Mouse (Mus musculus) embryonic facial prominence, embryonic 11.5 days (tissue): Measurements from ENCODE around the gene Mrvi1. TPM values are rescaled to one million over a fixed set of nuclear protein-coding genes. Genes with fewer than 3 reads are reported as not detected.

Source experiments
- ATAC-seq: fragments of 200-750 bp; cut with Nextera tagmentation; replicated peaks from 2 replicates; pipeline ENCODE4 v1.8.0; 2017; ENCODE audit warnings: low read depth; ENCODE audit not compliant: insufficient number of reproducible peaks, low FRiP score, low TSS enrichment
- DNase-seq: peaks from one replicate; pipeline ENCODE4 v3.0.0-alpha.2; 2015; ENCODE audit warnings: low spot score
- H3K27ac ChIP-seq: fragments of 300-500 bp; sonication (generic); replicated peaks from 2 replicates; pipeline ENCODE4 v1.5.1; 2014; ENCODE audit warnings: mild to moderate bottlenecking, low read depth, low read length, control low read depth
- H3K27me3 ChIP-seq: fragments of 300-500 bp; sonication (generic); 2 replicates; pipeline ENCODE4 v1.6.1; 2014; ENCODE audit warnings: mild to moderate bottlenecking, low read length, moderate library complexity, mixed read lengths; ENCODE audit not compliant: control insufficient read depth, insufficient read depth
- H3K36me3 ChIP-seq: fragments of 300-500 bp; sonication (generic); replicated peaks from 2 replicates; pipeline ENCODE4 v1.6.1; 2014; ENCODE audit warnings: low read depth, mild to moderate bottlenecking, low read length, moderate library complexity, mixed read lengths; ENCODE audit not compliant: control insufficient read depth, insufficient read depth
- H3K4me1 ChIP-seq: fragments of 300-500 bp; sonication (generic); 2 replicates; pipeline ENCODE4 v1.6.1; 2014; ENCODE audit warnings: low read length, mixed read lengths; ENCODE audit not compliant: control insufficient read depth, insufficient read depth
- H3K4me2 ChIP-seq: fragments of 300-500 bp; sonication (generic); 2 replicates; pipeline ENCODE4 v1.6.1; 2014; ENCODE audit warnings: low read depth, mild to moderate bottlenecking, control low read depth, low read length, moderate library complexity
- H3K4me3 ChIP-seq: fragments of 300-500 bp; sonication (generic); 2 replicates; pipeline ENCODE4 v1.5.1; 2014; ENCODE audit warnings: low read depth, low read length, control low read depth
- H3K9ac ChIP-seq: fragments of 300-500 bp; sonication (generic); replicated peaks from 2 replicates; pipeline ENCODE4 v1.6.1; 2014; ENCODE audit warnings: mild to moderate bottlenecking, control low read depth, low read length
- H3K9me3 ChIP-seq: fragments of 300-500 bp; sonication (generic); replicated peaks from 2 replicates; pipeline ENCODE4 v1.6.1; 2016; ENCODE audit warnings: mild to moderate bottlenecking, low read length, inconsistent platforms, mixed read lengths; ENCODE audit not compliant: control insufficient read depth
- WGBS: fragments of 180-500 bp; shearing (Covaris S2); extraction: QIAGEN DNeasy Blood & Tissue Kit; methylation state at CpG from one replicate; pipeline ENCODE4 v1.1.7; 2014; 5-methylcytosine and 5-hydroxymethylcytosine counted together
- polyA plus RNA-seq: library from polyadenylated mRNA; unstranded; fragments of >200 nt; fragmentation: Nextera tagmentation; extraction: Ambion mirVana; gene quantifications from 2 replicates; pipeline ENCODE4 v1.2.1, GENCODE M21; 2014

Mrvi1 gene
- polyA plus RNA-seq, 1 experiment from 2014 or later: 2.5 TPM

- H3K27me3 ChIP-seq: no peaks in the 10 kb centered on the region
- 84% methylated on average over 5 of the region's 5 CpGs for WGBS
- no peaks in the 10 kb centered on the region for H3K4me1 ChIP-seq
- H3K9me3 ChIP-seq: no peaks in the 10 kb centered on the region
- H3K27ac ChIP-seq: no peak overlapping the region
- no peak for ATAC-seq
- H3K4me3 ChIP-seq: no peak overlapping the region
- H3K36me3 ChIP-seq: no peaks in the 10 kb centered on the region
- DNase-seq: no peak
- H3K9ac ChIP-seq: no peak overlapping the region
- H3K4me2 ChIP-seq: no peak overlapping the region
Measured at GRCm38 (mm10) chr7:110944321-110944720, 37.9 kb downstream of the Mrvi1 start.

- WGBS: 43% methylated on average over 6 of the region's 6 CpGs
- Histone ChIP-seq H3K4me3 (no peak overlapping the region), H3K4me2 (no peak overlapping the region), H3K4me1 (no peaks in the 10 kb centered on the region), H3K36me3 (no peaks in the 10 kb centered on the region), H3K9ac (no peak overlapping the region), H3K9me3 (no peaks in the 10 kb centered on the region), H3K27me3 (no peaks in the 10 kb centered on the region), H3K27ac (no peak overlapping the region)
- DNase-seq: peak; percentile 30
- ATAC-seq: no peak
Measured at GRCm38 (mm10) chr7:110941701-110942530, 40.3 kb downstream of the Mrvi1 start.

- 89% methylated on average over 4 of the region's 4 CpGs for WGBS
- DNase-seq: no peak
- H3K4me1 ChIP-seq: no peaks in the 10 kb centered on the region
- no peak overlapping the region for H3K9ac ChIP-seq
- no peaks in the 10 kb centered on the region for H3K36me3 ChIP-seq
- H3K4me2 ChIP-seq: no peak overlapping the region
- no peak overlapping the region for H3K27ac ChIP-seq
- ATAC-seq: no peak
- no peaks in the 10 kb centered on the region for H3K9me3 ChIP-seq
- no peak overlapping the region for H3K4me3 ChIP-seq
- H3K27me3 ChIP-seq: no peaks in the 10 kb centered on the region
Measured at GRCm38 (mm10) chr7:110941116-110941521, 41.1 kb downstream of the Mrvi1 start.

- Histone ChIP-seq H3K4me2 (no peak overlapping the region), H3K27me3 (no peaks in the 10 kb centered on the region), H3K4me1 (no peaks in the 10 kb centered on the region), H3K9me3 (no peaks in the 10 kb centered on the region), H3K36me3 (no peaks in the 10 kb centered on the region), H3K4me3 (no peak overlapping the region), H3K9ac (no peak overlapping the region), H3K27ac (no peak overlapping the region)
- ATAC-seq: no peak
- WGBS: 90% methylated on average over 6 of the region's 6 CpGs
- no peak for DNase-seq
Measured at GRCm38 (mm10) chr7:110935815-110936762, 46.2 kb downstream of the Mrvi1 start.

- H3K27me3 ChIP-seq: no peaks in the 10 kb centered on the region
- WGBS: 56% methylated on average over 2 of the region's 2 CpGs
- H3K27ac ChIP-seq: no peak overlapping the region
- H3K36me3 ChIP-seq: no peaks in the 10 kb centered on the region
- no peak overlapping the region for H3K4me3 ChIP-seq
- no peak for ATAC-seq
- DNase-seq: no peak
- H3K4me1 ChIP-seq: no peaks in the 10 kb centered on the region
- no peak overlapping the region for H3K4me2 ChIP-seq
- H3K9me3 ChIP-seq: no peaks in the 10 kb centered on the region
- H3K9ac ChIP-seq: no peak overlapping the region
Measured at GRCm38 (mm10) chr7:110933999-110934398, 48.3 kb downstream of the Mrvi1 start.

- H3K4me2 ChIP-seq: no peak overlapping the region
- H3K4me1 ChIP-seq: no peaks in the 10 kb centered on the region
- H3K9ac ChIP-seq: no peak overlapping the region
- H3K9me3 ChIP-seq: no peaks in the 10 kb centered on the region
- 87% methylated on average over 3 of the region's 3 CpGs for WGBS
- H3K36me3 ChIP-seq: no peaks in the 10 kb centered on the region
- ATAC-seq (no peak), DNase-seq (no peak)
- no peak overlapping the region for H3K27ac ChIP-seq
- no peaks in the 10 kb centered on the region for H3K27me3 ChIP-seq
- H3K4me3 ChIP-seq: no peak overlapping the region
Measured at GRCm38 (mm10) chr7:110933329-110933728, 48.9 kb downstream of the Mrvi1 start.

- H3K9ac ChIP-seq: no peak overlapping the region
- WGBS: 37% methylated on average over 3 of the region's 3 CpGs
- H3K9me3 ChIP-seq: no peaks in the 10 kb centered on the region
- no peaks in the 10 kb centered on the region for H3K27me3 ChIP-seq
- no peak overlapping the region for H3K4me3 ChIP-seq
- DNase-seq (peak; percentile 70), ATAC-seq (no peak)
- H3K4me1 ChIP-seq: no peaks in the 10 kb centered on the region
- no peak overlapping the region for H3K4me2 ChIP-seq
- no peaks in the 10 kb centered on the region for H3K36me3 ChIP-seq
- H3K27ac ChIP-seq: no peak overlapping the region
Measured at GRCm38 (mm10) chr7:110930118-110930854, 52.0 kb downstream of the Mrvi1 start.
